Mouse (Mus musculus): ENCODE measurements around the gene Fam43a. TPM values are rescaled to one million over a fixed set of nuclear protein-coding genes. Genes with fewer than 3 reads are reported as not detected.

The Fam43a gene
- total RNA-seq, 2 experiments from 2014 or later, result 24.6 to 30.9 TPM

DNA sequence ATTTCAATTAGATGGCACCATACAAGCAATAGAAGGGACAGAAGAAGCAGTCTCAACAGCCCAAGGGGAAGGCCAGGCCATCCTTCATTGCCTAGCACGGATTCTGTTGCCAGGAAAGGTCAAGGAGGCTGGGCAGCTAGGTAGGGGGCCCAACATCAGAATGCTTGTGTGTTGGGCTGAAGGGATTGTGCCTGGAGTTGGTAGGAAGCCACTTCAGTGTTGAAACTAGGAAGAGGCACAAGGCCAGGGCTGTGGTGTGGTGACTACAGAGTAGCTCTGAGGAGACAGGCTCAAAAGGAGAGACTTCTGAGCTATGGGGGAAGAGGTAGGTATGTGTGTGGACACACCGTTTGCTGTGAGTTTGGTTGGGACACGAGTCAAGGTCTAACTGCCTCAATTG is 4.2 kb upstream of the Fam43a start:
- DNase-seq (ENCODE audit: low spot score in 2 of 2), result no peak

DNA sequence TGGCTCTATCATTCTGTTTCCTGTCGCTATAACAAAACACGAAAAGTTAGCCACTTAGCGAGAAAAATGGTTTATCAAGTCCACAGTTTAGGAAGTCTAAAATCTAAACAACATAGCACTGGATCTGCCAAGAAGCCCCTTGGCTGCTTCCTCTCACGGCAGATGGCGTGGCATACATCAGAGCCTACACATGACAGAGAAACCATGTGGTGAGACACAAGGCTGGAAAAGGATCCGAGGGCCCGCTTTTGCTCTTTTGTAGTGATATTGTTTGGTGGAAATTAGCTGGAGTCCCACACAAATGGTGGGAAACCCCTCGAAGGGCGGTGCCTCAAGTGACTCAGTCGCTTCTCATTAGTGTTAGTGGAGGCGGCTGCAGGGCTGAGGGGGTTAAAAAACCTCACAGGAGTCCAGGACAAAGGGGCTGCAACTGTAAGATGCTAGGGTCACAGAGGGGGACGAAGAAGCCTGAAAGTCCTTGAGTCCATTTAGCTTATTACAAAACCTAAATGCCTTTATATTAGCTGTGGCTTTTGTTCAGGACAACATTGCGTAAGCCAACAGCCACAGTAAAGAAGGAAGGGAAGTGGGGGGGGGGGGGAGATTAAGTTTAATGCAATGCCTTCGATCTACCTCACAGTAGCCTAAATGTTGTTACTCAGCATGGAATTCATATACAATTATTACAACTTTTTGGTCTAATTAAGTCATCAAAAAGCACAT is 3.5 kb upstream of the Fam43a start:
- no peak for DNase-seq (ENCODE audit: low spot score in 2 of 2)

- peak; percentile 92 for DNase-seq (ENCODE audit: low spot score in 2 of 2)
These were observed 2.4 kb upstream of the Fam43a start for GRCm38 (mm10) chr16:30596959-30597681.

DNA sequence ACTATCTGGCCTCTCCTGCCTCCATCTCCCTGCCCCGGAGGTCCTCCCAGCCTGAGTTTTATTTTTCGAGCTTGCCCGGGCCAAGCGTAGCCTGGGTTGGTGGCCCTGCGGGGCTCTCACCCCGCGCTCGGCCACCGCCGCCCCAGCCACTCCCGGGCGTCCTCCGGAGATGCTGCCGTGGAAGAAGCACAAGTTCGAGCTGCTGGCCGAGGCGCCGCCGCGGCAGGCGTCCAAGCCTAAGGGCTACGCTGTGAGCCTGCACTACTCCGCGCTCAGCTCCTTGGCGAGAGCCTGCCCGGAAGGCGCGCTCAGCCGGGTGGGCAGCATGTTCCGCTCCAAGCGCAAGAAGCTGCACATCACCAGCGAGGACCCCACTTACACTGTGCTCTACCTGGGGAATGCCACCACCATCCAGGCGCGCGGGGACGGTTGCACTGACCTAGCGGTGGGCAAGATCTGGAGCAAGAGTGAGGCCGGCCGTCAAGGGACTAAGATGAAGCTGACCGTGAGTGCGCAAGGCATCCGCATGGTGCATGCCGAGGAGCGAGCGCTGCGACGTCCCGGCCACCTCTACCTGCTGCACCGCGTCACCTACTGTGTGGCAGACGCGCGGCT is 1.0 kb downstream of the Fam43a start:
- peak; percentile 62 to 64 for DNase-seq (ENCODE audit: low spot score in 2 of 2)

DNA sequence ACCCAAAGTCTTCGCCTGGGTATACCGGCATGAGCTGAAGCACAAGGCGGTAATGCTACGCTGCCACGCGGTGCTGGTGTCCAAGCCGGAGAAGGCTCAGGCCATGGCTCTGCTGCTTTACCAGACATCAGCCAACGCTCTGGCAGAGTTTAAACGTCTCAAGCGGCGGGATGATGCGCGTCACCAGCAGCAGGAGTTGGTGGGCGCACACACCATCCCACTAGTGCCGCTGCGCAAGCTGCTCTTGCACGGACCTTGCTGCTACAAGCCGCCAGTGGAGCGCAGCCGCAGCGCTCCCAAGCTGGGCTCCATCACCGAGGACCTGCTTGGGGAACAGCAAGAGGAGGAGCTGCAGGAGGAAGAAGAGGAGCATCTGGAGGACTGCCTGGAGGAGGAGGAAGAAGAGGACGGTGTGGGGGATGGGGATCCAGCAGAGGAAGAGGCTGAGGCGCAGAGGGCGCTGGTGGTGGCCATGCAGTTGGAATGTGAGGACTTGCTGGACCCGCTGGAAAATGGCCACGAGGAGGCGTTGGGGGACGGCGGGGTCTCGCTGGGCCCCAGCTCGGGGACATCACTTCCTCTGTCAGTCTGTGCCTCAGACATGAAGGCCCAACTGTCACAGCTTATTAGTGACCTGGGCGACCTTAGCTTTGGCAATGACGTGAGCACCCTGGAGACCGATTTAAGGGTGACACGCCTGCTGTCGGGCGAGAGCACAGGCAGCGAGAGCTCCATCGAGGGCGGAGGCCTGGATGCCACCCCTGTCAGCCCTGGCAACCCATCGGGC is 1.7 kb downstream of the Fam43a start:
- DNase-seq (ENCODE audit: low spot score in 2 of 2), result peak; percentile 65 to 68

- DNase-seq (ENCODE audit: low spot score in 2 of 2), result peak in 1 of 2 experiments; percentile 31
These were observed 2.4 kb downstream of the Fam43a start for GRCm38 (mm10) chr16:30601946-30602345.

- DNase-seq (ENCODE audit: low spot score in 2 of 2), result no peak
These were observed 3.4 kb downstream of the Fam43a start for GRCm38 (mm10) chr16:30602684-30603530.

GRCm38 (mm10) chr16:30603531-30603842 is 4.0 kb downstream of the Fam43a start:
- no peak for DNase-seq (ENCODE audit: low spot score in 2 of 2)

- DNase-seq (ENCODE audit: low spot score in 2 of 2), result no peak
These were observed 4.7 kb downstream of the Fam43a start for GRCm38 (mm10) chr16:30604061-30604806.

- DNase-seq (ENCODE audit: low spot score in 2 of 2), result no peak
These were observed 5.2 kb downstream of the Fam43a start for GRCm38 (mm10) chr16:30604807-30605137.

DNA sequence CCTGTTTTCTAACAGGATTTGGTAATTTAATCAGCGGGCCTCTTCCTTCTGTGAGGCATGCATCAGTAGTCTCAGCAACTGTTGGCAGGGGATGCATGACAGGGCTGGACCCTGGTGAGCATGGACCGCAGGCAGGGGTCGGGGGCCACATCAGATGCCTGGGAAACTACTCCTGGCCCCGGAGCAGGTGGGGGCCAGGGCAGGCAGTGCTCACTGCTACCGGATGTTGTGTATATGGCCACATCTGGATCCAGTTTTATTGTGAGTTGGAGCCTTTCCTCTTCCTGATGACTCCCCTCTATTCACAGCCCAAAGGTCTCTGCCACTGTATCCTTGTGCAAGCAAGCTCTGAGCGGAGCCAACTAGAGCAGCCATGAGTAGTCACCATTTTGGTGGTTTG is 6.0 kb downstream of the Fam43a start:
- no peak for DNase-seq (ENCODE audit: low spot score in 2 of 2)

DNA sequence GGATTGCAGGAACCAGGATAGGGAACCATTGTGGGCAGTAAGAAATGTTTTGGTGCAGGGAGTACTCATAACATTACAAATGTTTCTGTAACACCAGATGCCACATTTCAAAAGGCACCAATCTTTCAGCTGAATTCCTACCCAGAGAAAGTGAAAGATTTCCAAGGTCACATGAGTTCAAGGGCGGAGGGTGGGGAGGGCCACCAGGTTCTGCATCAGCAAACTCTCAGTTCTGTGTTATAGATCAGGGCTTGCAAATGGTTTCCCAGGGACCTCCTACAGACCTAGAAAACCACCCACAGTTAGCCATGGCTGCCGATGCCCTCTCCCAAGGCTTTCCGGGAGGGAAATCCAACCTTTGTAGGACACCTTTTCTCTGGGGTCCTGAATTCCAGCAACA is 8.3 kb downstream of the Fam43a start:
- DNase-seq (ENCODE audit: low spot score in 2 of 2), result no peak

GRCm38 (mm10) chr16:30611331-30611730 is 11.8 kb downstream of the Fam43a start:
- DNase-seq (ENCODE audit: low spot score in 2 of 2), result no peak

- DNase-seq (ENCODE audit: low spot score in 2 of 2), result no peak
These were observed 13.6 kb downstream of the Fam43a start for GRCm38 (mm10) chr16:30613122-30613521.

- no peak for DNase-seq (ENCODE audit: low spot score in 2 of 2)
These were observed 14.6 kb downstream of the Fam43a start for GRCm38 (mm10) chr16:30614122-30614521.

DNA sequence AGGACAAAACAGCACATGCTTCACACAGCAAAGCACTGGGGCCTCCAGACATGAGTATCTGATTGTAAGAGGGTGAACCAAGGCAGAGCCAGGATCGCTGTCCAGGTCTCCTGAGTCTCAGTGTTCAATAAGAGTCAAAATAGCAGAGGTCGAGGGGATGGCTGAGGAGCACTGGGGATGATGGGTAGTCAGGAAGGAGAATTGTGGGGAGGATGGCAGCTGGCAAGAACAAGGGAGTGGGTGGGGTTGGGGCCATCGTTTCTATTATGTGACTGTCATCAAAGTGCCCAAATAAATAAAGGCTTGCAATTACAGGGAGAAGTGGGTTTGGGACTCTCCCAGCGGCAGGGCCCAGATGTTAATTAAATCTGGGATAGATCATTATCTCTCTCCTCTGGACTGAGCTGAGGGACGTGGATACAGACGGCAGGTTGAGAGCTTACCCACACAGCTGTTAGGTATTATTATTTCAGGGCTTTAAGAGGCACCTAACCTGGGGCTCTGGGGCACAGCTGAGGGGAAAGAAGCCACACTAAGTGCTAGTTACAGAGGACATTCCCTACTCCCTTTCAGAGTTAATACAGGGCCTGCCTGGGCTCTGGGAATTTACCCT is 15.3 kb downstream of the Fam43a start:
- DNase-seq (ENCODE audit: low spot score in 2 of 2), result no peak

- peak in 1 of 2 experiments; percentile 10 for DNase-seq (ENCODE audit: low spot score in 2 of 2)
These were observed 16.8 kb downstream of the Fam43a start for GRCm38 (mm10) chr16:30616281-30616680.

DNA sequence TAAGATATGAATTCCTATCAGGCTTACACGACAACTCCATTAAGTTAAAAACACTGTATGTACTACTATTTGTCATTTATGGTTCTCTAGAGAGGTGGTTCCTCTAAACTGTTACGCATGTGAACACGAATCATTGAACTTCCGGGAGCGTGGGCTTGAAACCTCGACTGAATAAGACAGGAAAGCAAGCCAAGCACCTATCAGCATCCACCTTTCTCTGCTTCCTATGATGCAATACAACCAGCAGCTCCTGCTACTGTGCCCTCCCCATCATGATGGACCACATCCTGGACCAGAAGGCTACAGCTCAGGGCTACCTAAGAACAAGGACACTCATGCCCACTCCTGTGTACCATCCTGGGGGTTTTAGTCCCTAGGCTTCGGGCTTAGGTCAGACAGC is 24.1 kb downstream of the Fam43a start:
- DNase-seq (ENCODE audit: low spot score in 2 of 2), result no peak

- DNase-seq (ENCODE audit: low spot score in 2 of 2), result no peak
These were observed 25.1 kb downstream of the Fam43a start for GRCm38 (mm10) chr16:30624640-30625039.
